Mouse (Mus musculus) bone marrow macrophage, adult 2 months (primary cell): Measurements from ENCODE around the gene Flot2. TPM values are rescaled to one million over a fixed set of nuclear protein-coding genes. Genes with fewer than 3 reads are reported as not detected.

Source experiments
- H3K27ac ChIP-seq: 2 replicates; pipeline ENCODE4 v1.5.1; 2012; ENCODE audit warnings: low read depth, low read length; ENCODE audit not compliant: insufficient read depth
- H3K4me1 ChIP-seq: 2 replicates; pipeline ENCODE4 v1.6.1; 2012; ENCODE audit warnings: low read length; ENCODE audit not compliant: control insufficient read depth, insufficient read depth
- H3K4me3 ChIP-seq: 2 replicates; pipeline ENCODE4 v1.5.1; 2012; ENCODE audit warnings: mild to moderate bottlenecking, low read length, moderate library complexity; ENCODE audit not compliant: insufficient read depth
- CTCF ChIP-seq: IDR thresholded peaks from 2 replicates; pipeline ENCODE4 v1.5.1; 2012; ENCODE audit warnings: low read depth, mild to moderate bottlenecking, low read length, moderate library complexity
- POLR2A ChIP-seq: IDR thresholded peaks from 2 replicates; pipeline ENCODE4 v1.6.1; 2012; ENCODE audit warnings: mild to moderate bottlenecking, low read depth, low read length, borderline replicate concordance
- polyA plus RNA-seq: library from polyadenylated mRNA; stranded (reverse); fragments of >200 nt; gene quantifications from 2 replicates; pipeline ENCODE4 v1.2.4, GENCODE M21; 2012; ENCODE audit not compliant: missing spikeins, insufficient read depth, insufficient read length

Flot2 gene
- polyA plus RNA-seq, 1 experiment: 64.0 TPM

- Histone ChIP-seq H3K27ac (no peak overlapping the region), H3K4me3 (no peak overlapping the region), H3K4me1 (peaks cover 29% of the 10 kb centered on the region)
- TF ChIP-seq POLR2A (no peak), CTCF (no peak)
Observed at GRCm38 (mm10) chr11:78097077-78097476, 59.3 kb downstream of the Flot2 start.

- Histone ChIP-seq H3K4me3 (peak overlapping the region; percentile 10; the same call in 1 of the 2 replicates), H3K4me1 (peaks cover 43% of the 10 kb centered on the region), H3K27ac (peak overlapping the region; percentile 44)
- TF ChIP-seq CTCF (no peak), POLR2A (no peak)
Observed at GRCm38 (mm10) chr11:78100746-78101145, 63.0 kb downstream of the Flot2 start.

- TF ChIP-seq POLR2A (no peak), CTCF (no peak)
- Histone ChIP-seq H3K4me1 (peaks cover 33% of the 10 kb centered on the region), H3K27ac (no peak overlapping the region)
Observed at GRCm38 (mm10) chr11:78102142-78102541, 64.4 kb downstream of the Flot2 start.

GRCm38 (mm10) chr11:78102958-78103747 is 65.4 kb downstream of the Flot2 start:
- H3K4me1 ChIP-seq: peaks cover 33% of the 10 kb centered on the region
- H3K27ac ChIP-seq: no peak overlapping the region
- TF ChIP-seq CTCF: no peak
- H3K4me3 ChIP-seq: no peak overlapping the region

More at GRCm38 (mm10) chr11:78102142-78102541, 64.4 kb downstream of the Flot2 start:
- H3K4me3 ChIP-seq: no peak overlapping the region

- TF ChIP-seq CTCF (no peak), POLR2A (no peak)
- Histone ChIP-seq H3K27ac (no peak overlapping the region), H3K4me3 (no peak overlapping the region), H3K4me1 (peaks cover 35% of the 10 kb centered on the region)
Observed at GRCm38 (mm10) chr11:78104501-78104900, 66.8 kb downstream of the Flot2 start.

Other genes starting within 250 kb of the Flot2 start
- gene Pipox, start 143.8 kb upstream of the Flot2 start, polyA plus RNA-seq: not detected in 2 replicates
- gene Sez6, start 107.1 kb upstream of the Flot2 start, polyA plus RNA-seq: 0.24 TPM in 1 of 2 replicates, not detected in the other
- gene Phf12, start 55.2 kb upstream of the Flot2 start, polyA plus RNA-seq: 42.5 and 47.8 TPM in 2 replicates
- 2.8 and 3.5 TPM in 2 replicates for gene Dhrs13, start 5.7 kb upstream of the Flot2 start, polyA plus RNA-seq
- 18.4 and 19.5 TPM in 2 replicates for gene Eral1, start 42.5 kb downstream of the Flot2 start, polyA plus RNA-seq
- gene Fam222b, start 56.7 kb downstream of the Flot2 start, polyA plus RNA-seq: 9.7 and 11.4 TPM in 2 replicates
- gene Traf4, start 127.7 kb downstream of the Flot2 start, polyA plus RNA-seq: 0.68 TPM in 1 of 2 replicates, not detected in the other
- 4.8 and 5.2 TPM in 2 replicates for gene Nek8, start 138.7 kb downstream of the Flot2 start, polyA plus RNA-seq
- 2.2 and 2.5 TPM in 2 replicates for gene Tlcd1, start 138.8 kb downstream of the Flot2 start, polyA plus RNA-seq
- gene Rpl23a, start 145.7 kb downstream of the Flot2 start, polyA plus RNA-seq: 867 and 1,013 TPM in 2 replicates
- gene Rab34, start 150.5 kb downstream of the Flot2 start, polyA plus RNA-seq: 28.8 and 30.5 TPM in 2 replicates
- 0.92 TPM in 1 of 2 replicates, not detected in the other for gene Proca1, start 155.5 kb downstream of the Flot2 start, polyA plus RNA-seq
- 83.1 and 103 TPM in 2 replicates for gene Sdf2, start 207.8 kb downstream of the Flot2 start, polyA plus RNA-seq
- 33.6 and 39.1 TPM in 2 replicates for gene Supt6, start 208.1 kb downstream of the Flot2 start, polyA plus RNA-seq
- gene 2610507B11Rik, start 223.8 kb downstream of the Flot2 start, polyA plus RNA-seq: 168 and 187 TPM in 2 replicates